Mouse (Mus musculus): ENCODE results near the gene Bud13.

GRCm38 (mm10) chr9:46320461-46320860, 37.7 kb downstream of the Bud13 start:
- TF ChIP-seq CHD1 (IDR thresholded peaks at IDR 0.05; ENCODE audit: low read depth, low read length) (no peak), USF1 (IDR thresholded peaks at IDR 0.05; ENCODE audit: low read depth, low read length) (no peak), GATA1 (IDR thresholded peaks at IDR 0.05; ENCODE audit: low read depth, low read length) (no peak), NELFE (IDR thresholded peaks at IDR 0.05; ENCODE audit: low read depth, low read length) (no peak), MAX (IDR thresholded peaks at IDR 0.05; ENCODE audit: low read length) (no peak), GABPA (IDR thresholded peaks at IDR 0.05; ENCODE audit: low read depth, low read length) (no peak), ELF1 (IDR thresholded peaks at IDR 0.05; ENCODE audit: low read depth, low read length) (no peak), POLR2A (IDR thresholded peaks at IDR 0.05; ENCODE audit: control insufficient read depth in 1 of 2, insufficient read depth in 1 of 2, low read depth in 1 of 2, low read length in 2 of 2, poor library complexity in 1 of 2) (no peak), TAL1 (IDR thresholded peaks at IDR 0.05; ENCODE audit: low read length) (no peak)

All from MEL (cell line).